16 mouse cellular contexts compared by ENCODE assay signal in the genomic region with DNA sequence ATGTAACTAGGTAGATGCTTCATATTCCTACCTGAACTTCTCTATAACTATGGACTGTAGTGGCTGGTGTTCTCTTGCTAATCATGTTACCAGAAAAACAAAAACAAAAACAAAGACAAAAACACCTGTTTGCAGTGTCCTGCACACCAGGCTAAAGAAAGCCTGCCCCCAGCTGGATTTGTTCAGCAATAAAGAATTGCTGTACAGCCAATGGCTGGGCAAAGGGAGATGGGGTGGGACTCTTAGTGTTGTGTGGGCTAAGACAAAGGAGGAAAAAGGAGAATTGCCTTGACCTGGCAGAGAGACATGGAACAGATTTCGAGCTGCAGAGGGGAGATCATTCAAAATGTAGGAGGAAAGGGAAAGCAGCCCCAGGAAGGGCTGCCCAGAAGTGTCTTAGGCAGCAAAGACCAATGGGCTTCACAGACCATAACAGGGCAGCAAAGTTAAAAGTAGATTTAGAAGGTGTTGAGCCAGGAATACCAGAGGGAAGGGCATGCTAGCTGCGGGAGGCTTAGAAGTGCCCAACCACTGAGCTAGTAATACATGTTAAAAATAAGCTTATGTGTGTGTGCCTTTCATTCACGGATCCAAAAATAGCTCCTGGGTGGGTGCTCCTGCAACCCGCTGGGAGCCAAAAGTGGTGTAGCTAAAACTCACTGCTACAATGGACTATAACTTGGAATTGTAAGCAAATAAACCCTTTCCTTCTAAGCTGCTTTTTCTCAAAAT. TPM values are rescaled to one million over a fixed set of nuclear protein-coding genes. Genes with fewer than 3 reads are reported as not detected.
A peak's percentile ranks its signal among the peaks of the same experiment; 100 is the strongest.
DNase-seq lines count a peak whose midpoint lies in the region; ATAC-seq and TF ChIP-seq lines count a peak whose summit lies in the region.
"Had no signal": no experiment of that assay in that cellular context is flagged by ENCODE, and none has a peak within 500 bp of the region (broad histone marks: within the 10 kb centered on the region; RNA-seq: fewer than 3 reads in every experiment).

No protein-coding gene starts in this region.

- 0 out of 2 replicates have a peak, but pooled peaks cover 2% of the 10 kb centered on the region for H3K27me3 ChIP-seq in liver, postnatal 0 days (ENCODE audit: insufficient read depth, low read length)
- H3K27me3 ChIP-seq in heart, embryonic 11.5 days (ENCODE audit: control insufficient read depth, insufficient read depth, low read length): no peaks in the 10 kb centered on the region
- no peaks in the 10 kb centered on the region for H3K27me3 ChIP-seq in myocyte (ENCODE audit: control insufficient read depth, insufficient read depth, insufficient read length)
- H3K27me3 ChIP-seq: CH12.LX had no signal

- TF ChIP-seq CTCF in liver, postnatal 0 days (IDR thresholded peaks at IDR 0.05; ENCODE audit: low read depth): peak; percentile 10; the same call in 1 of the 2 replicates

- H3K9ac ChIP-seq in liver, postnatal 0 days (replicated peaks): no peak overlapping the region
- H3K9ac ChIP-seq in heart, embryonic 11.5 days (ENCODE audit: low read depth, low read length): no peak overlapping the region
- H3K9ac ChIP-seq: liver, embryonic 12.5 days had no signal

- no peak overlapping the region for H3K4me2 ChIP-seq in liver, postnatal 0 days (ENCODE audit: low read depth, low read length)
- peak overlapping the region; percentile 24; the same call in 1 of the 2 replicates for H3K4me2 ChIP-seq in heart, embryonic 11.5 days
- H3K4me2 ChIP-seq in myocyte (ENCODE audit: low read depth): peak overlapping the region; percentile 45
- H3K4me2 ChIP-seq: liver, embryonic 12.5 days had no signal

- ATAC-seq in liver, postnatal 0 days: no peak
- ATAC-seq in heart, embryonic 11.5 days (replicated peaks; ENCODE audit: insufficient number of reproducible peaks, low FRiP score, low TSS enrichment): no peak
- no peak for ATAC-seq in megakaryocyte, adult 5-6 weeks (ENCODE audit: poor library complexity, severe bottlenecking)
- ATAC-seq: liver, embryonic 12.5 days had no signal

- H3K36me3 ChIP-seq in liver, postnatal 0 days (replicated peaks; ENCODE audit: insufficient read depth, low read length): no peaks in the 10 kb centered on the region
- H3K36me3 ChIP-seq in heart, embryonic 11.5 days (ENCODE audit: control insufficient read depth, insufficient read depth, low read length): no peaks in the 10 kb centered on the region
- no peaks in the 10 kb centered on the region for H3K36me3 ChIP-seq in myocyte (ENCODE audit: control insufficient read depth, insufficient read depth)
- H3K36me3 ChIP-seq: liver, embryonic 12.5 days had no signal

- 54% methylated on average over 4 of the region's 4 CpGs for WGBS in liver, postnatal 0 days (ENCODE audit: insufficient replicate concordance)
- WGBS in heart, embryonic 11.5 days (ENCODE audit: insufficient replicate concordance): 45% methylated on average over 4 of the region's 4 CpGs

- no peaks in the 10 kb centered on the region for H3K9me3 ChIP-seq in liver, postnatal 0 days (ENCODE audit: low read length)
- no peaks in the 10 kb centered on the region for H3K9me3 ChIP-seq in heart, embryonic 11.5 days (replicated peaks; ENCODE audit: control insufficient read depth, low read length)
- H3K9me3 ChIP-seq: liver, embryonic 12.5 days had no signal

- TF ChIP-seq POLR2A in myocyte (IDR thresholded peaks at IDR 0.05; ENCODE audit: insufficient read length, low read depth): no peak

- no peaks in the 10 kb centered on the region for H3K79me2 ChIP-seq in myocyte (ENCODE audit: control insufficient read depth, insufficient read depth)

- DNase-seq in heart, adult 18-20 months: peak; percentile 22 to 48
- no peak for DNase-seq in heart, adult 8-10 months (ENCODE audit: low spot score)
- DNase-seq in liver, postnatal 0 days: no peak
- DNase-seq in liver: no peak
- DNase-seq: cerebellum, adult 11-12 months; lung, postnatal 4 days; right cerebral cortex, postnatal 25 days had no signal

- TF ChIP-seq EP300 in liver, postnatal 0 days (IDR thresholded peaks at IDR 0.05; ENCODE audit: low read depth): no peak

- H3ac ChIP-seq in myocyte (ENCODE audit: control insufficient read depth, insufficient read length): no peak overlapping the region

- H3K4me1 ChIP-seq in liver, postnatal 0 days (ENCODE audit: insufficient read depth): no peaks in the 10 kb centered on the region
- H3K4me1 ChIP-seq in heart, embryonic 11.5 days (ENCODE audit: control insufficient read depth, insufficient read depth, low read length): no peaks in the 10 kb centered on the region
- H3K4me1 ChIP-seq: liver, embryonic 12.5 days had no signal

- H3K27ac ChIP-seq in liver, postnatal 0 days (ENCODE audit: low read depth): no peak overlapping the region
- H3K27ac ChIP-seq in heart, embryonic 11.5 days (ENCODE audit: low read depth, low read length): peak overlapping the region; percentile 78
- H3K27ac ChIP-seq: liver, embryonic 12.5 days had no signal

- no peak overlapping the region for H3K4me3 ChIP-seq in liver, postnatal 0 days (ENCODE audit: low read depth, low read length)
- H3K4me3 ChIP-seq in heart, embryonic 11.5 days (ENCODE audit: low read depth, low read length): no peak overlapping the region
- H3K4me3 ChIP-seq in myocyte: no peak overlapping the region
- H3K4me3 ChIP-seq: liver, embryonic 12.5 days had no signal

TF ChIP-seq in myocyte, 11 proteins besides CTCF, POLR2A, EP300 and RAD21:
- no peak for TF ChIP-seq TCF12 (IDR thresholded peaks at IDR 0.05; ENCODE audit: insufficient read depth, poor library complexity, severe bottlenecking)
- no peak for TF ChIP-seq CEBPB (IDR thresholded peaks at IDR 0.05; ENCODE audit: insufficient read depth, poor library complexity, severe bottlenecking)
- TF ChIP-seq MAX (IDR thresholded peaks at IDR 0.05; ENCODE audit: low read depth): no peak
- no peak for TF ChIP-seq TCF3 (IDR thresholded peaks at IDR 0.05; ENCODE audit: insufficient read length, low read depth)
- no peak for TF ChIP-seq MYOD1 (IDR thresholded peaks at IDR 0.05; ENCODE audit: control insufficient read depth in 1 of 3, insufficient read length in 2 of 3, low read depth in 2 of 3)
- no peak for TF ChIP-seq POLR2AphosphoS2 (IDR thresholded peaks at IDR 0.05; ENCODE audit: insufficient read length, low read depth)
- no peak for TF ChIP-seq USF1 (IDR thresholded peaks at IDR 0.05; ENCODE audit: low read depth)
- no peak for TF ChIP-seq E2F4 (IDR thresholded peaks at IDR 0.05; ENCODE audit: insufficient read depth)
- TF ChIP-seq REST (IDR thresholded peaks at IDR 0.05; ENCODE audit: insufficient read depth, insufficient read length): no peak
- no peak for TF ChIP-seq MYOG (IDR thresholded peaks at IDR 0.05; ENCODE audit: control insufficient read depth in 1 of 3, insufficient read depth in 1 of 3, insufficient read length in 2 of 3, low read depth in 2 of 3)
- TF ChIP-seq SRF (IDR thresholded peaks at IDR 0.05; ENCODE audit: control insufficient read depth, insufficient read length, low read depth): no peak

RNA-seq across cellular contexts. Expression of a gene that starts 23.6 kb away (rescaled TPM):
- not detected for total RNA-seq in heart, adult 18-20 months (2021)
- not detected for total RNA-seq in heart, adult 8-10 months (2022)
- polyA plus RNA-seq in liver, postnatal 0 days (2015; fragmentation: Nextera tagmentation; extraction: Ambion mirVana): not detected in 2 replicates
- polyA plus RNA-seq in heart, embryonic 11.5 days (2014; fragmentation: Nextera tagmentation; extraction: Ambion mirVana): not detected in 2 replicates
- not detected for polyA plus RNA-seq in myocyte (2012; fragmentation: generic; extraction: Trizol)
- total RNA-seq in megakaryocyte, adult 5-6 weeks (2015): not detected in 2 replicates
- total RNA-seq in megakaryocyte, adult 5-6 weeks (2017): not detected in 2 replicates
- total RNA-seq: adrenal gland, postnatal 4 days; CH12.LX; granulocyte monocyte progenitor cell, adult 5-6 weeks had no signal
- polyA plus RNA-seq: liver, embryonic 12.5 days; stomach, embryonic 16.5 days; urinary bladder, adult 2 months had no signal

RNA-seq across cellular contexts. Expression of a gene that starts 31.5 kb away (rescaled TPM):
- 10 to 100 TPM; 25.7 to 30.4 TPM for total RNA-seq in heart, adult 18-20 months (2021)
- 10 to 100 TPM; 25.3 to 36.9 (median 31.0) TPM for total RNA-seq in heart, adult 8-10 months (2022)
- 4.7 and 5.4 TPM in 2 replicates for polyA plus RNA-seq in liver, postnatal 0 days (2015; fragmentation: Nextera tagmentation; extraction: Ambion mirVana)
- 9.8 and 11.9 TPM in 2 replicates for polyA plus RNA-seq in heart, embryonic 11.5 days (2014; fragmentation: Nextera tagmentation; extraction: Ambion mirVana)
- 9.2 TPM for polyA plus RNA-seq in myocyte (2012; fragmentation: generic; extraction: Trizol)
- 15.2 and 16.4 TPM in 2 replicates for total RNA-seq in megakaryocyte, adult 5-6 weeks (2015)
- total RNA-seq in megakaryocyte, adult 5-6 weeks (2017): 16.9 and 17.7 TPM in 2 replicates

Comparison
In these comparisons a context has a peak if more than half of its experiments do, and no peak if none do; other contexts are left out.
1. DNase-seq: peak in heart, adult 18-20 months (2 of 2); none in heart, adult 8-10 months (single experiment), liver, postnatal 0 days (single experiment) and liver (single experiment).